Mouse (Mus musculus): Measurements from ENCODE around the gene Gja4.
A peak's percentile ranks its signal among the peaks of the same experiment; 100 is the strongest.

Gene Gja4

GRCm38 (mm10) chr4:127324296-127324695, 10.5 kb upstream of the Gja4 start:
- DNase-seq (ENCODE audit: low spot score), result no peak

- no peak for DNase-seq (ENCODE audit: low spot score)
These were observed 9.8 kb upstream of the Gja4 start for GRCm38 (mm10) chr4:127323651-127324050.

- peak; percentile 59 for DNase-seq (ENCODE audit: low spot score)
These were observed 5.8 kb upstream of the Gja4 start for GRCm38 (mm10) chr4:127319613-127320012.

GRCm38 (mm10) chr4:127317143-127317542, 3.3 kb upstream of the Gja4 start:
- no peak for DNase-seq (ENCODE audit: low spot score)

GRCm38 (mm10) chr4:127315753-127316152, 1.9 kb upstream of the Gja4 start:
- DNase-seq (ENCODE audit: low spot score), result no peak

GRCm38 (mm10) chr4:127314585-127314984, 746 bp upstream of the Gja4 start:
- DNase-seq (ENCODE audit: low spot score), result no peak

- no peak for DNase-seq (ENCODE audit: low spot score)
These were observed 1.5 kb downstream of the Gja4 start for GRCm38 (mm10) chr4:127312349-127312748.

GRCm38 (mm10) chr4:127311561-127311960, 2.3 kb downstream of the Gja4 start:
- no peak for DNase-seq (ENCODE audit: low spot score)

GRCm38 (mm10) chr4:127306915-127307314, 6.9 kb downstream of the Gja4 start:
- no peak for DNase-seq (ENCODE audit: low spot score)

- DNase-seq (ENCODE audit: low spot score), result no peak
These were observed 10.0 kb downstream of the Gja4 start for GRCm38 (mm10) chr4:127303796-127304195.

- no peak for DNase-seq (ENCODE audit: low spot score)
These were observed 13.3 kb downstream of the Gja4 start for GRCm38 (mm10) chr4:127300503-127300902.

- DNase-seq (ENCODE audit: low spot score), result no peak
These were observed 21.2 kb downstream of the Gja4 start for GRCm38 (mm10) chr4:127292631-127293030.

GRCm38 (mm10) chr4:127289039-127289548, 24.7 kb downstream of the Gja4 start:
- DNase-seq (ENCODE audit: low spot score), result no peak

- no peak for DNase-seq (ENCODE audit: low spot score)
These were observed 26.9 kb downstream of the Gja4 start for GRCm38 (mm10) chr4:127286907-127287306.

GRCm38 (mm10) chr4:127279241-127279640, 34.6 kb downstream of the Gja4 start:
- no peak for DNase-seq (ENCODE audit: low spot score)

- DNase-seq (ENCODE audit: low spot score), result no peak
These were observed 35.3 kb downstream of the Gja4 start for GRCm38 (mm10) chr4:127278451-127279001.

- DNase-seq (ENCODE audit: low spot score), result no peak
These were observed 49.7 kb downstream of the Gja4 start for GRCm38 (mm10) chr4:127264183-127264554.

GRCm38 (mm10) chr4:127263438-127264182, 50.2 kb downstream of the Gja4 start:
- DNase-seq (ENCODE audit: low spot score), result no peak

- DNase-seq (ENCODE audit: low spot score), result no peak
These were observed 52.2 kb downstream of the Gja4 start for GRCm38 (mm10) chr4:127261601-127262000.
